Mouse (Mus musculus) c-Kit-negative CD71-positive TER-119-positive erythroid progenitor cells, embryonic 14.5 days (primary cell): ENCODE results near the gene Rora.

Experiments used
- DNase-seq: peaks from one replicate; pipeline ENCODE4 v3.0.0-alpha.2; 2013; ENCODE audit warnings: low read depth, low spot score

Gene Rora

GRCm38 (mm10) chr9:69008706-69009105 lies 355.1 kb downstream of the Rora start:
- no peak for DNase-seq

- no peak for DNase-seq
Measured at GRCm38 (mm10) chr9:69010886-69011285, 357.3 kb downstream of the Rora start.

- DNase-seq: no peak
Measured at GRCm38 (mm10) chr9:69013186-69013715, 359.7 kb downstream of the Rora start.

- no peak for DNase-seq
Measured at GRCm38 (mm10) chr9:69014203-69014602, 360.6 kb downstream of the Rora start.

GRCm38 (mm10) chr9:69020381-69020780 lies 366.8 kb downstream of the Rora start:
- no peak for DNase-seq

GRCm38 (mm10) chr9:69021482-69021881 lies 367.9 kb downstream of the Rora start:
- DNase-seq: no peak

- DNase-seq: no peak
Measured at GRCm38 (mm10) chr9:69023314-69023713, 369.7 kb downstream of the Rora start.

GRCm38 (mm10) chr9:69028177-69028576 lies 374.6 kb downstream of the Rora start:
- DNase-seq: no peak

GRCm38 (mm10) chr9:69034301-69034871 lies 380.8 kb downstream of the Rora start:
- no peak for DNase-seq

- DNase-seq: no peak
Measured at GRCm38 (mm10) chr9:69035456-69035855, 381.9 kb downstream of the Rora start.

- no peak for DNase-seq
Measured at GRCm38 (mm10) chr9:69036296-69036695, 382.7 kb downstream of the Rora start.

- no peak for DNase-seq
Measured at GRCm38 (mm10) chr9:69043920-69044613, 390.5 kb downstream of the Rora start.

- no peak for DNase-seq
Measured at GRCm38 (mm10) chr9:69044614-69045133, 391.1 kb downstream of the Rora start.

- no peak for DNase-seq
Measured at GRCm38 (mm10) chr9:69045908-69046307, 392.3 kb downstream of the Rora start.

- DNase-seq: no peak
Measured at GRCm38 (mm10) chr9:69050856-69051255, 397.3 kb downstream of the Rora start.

GRCm38 (mm10) chr9:69051890-69052289 lies 398.3 kb downstream of the Rora start:
- DNase-seq: no peak

GRCm38 (mm10) chr9:69055302-69055701 lies 401.7 kb downstream of the Rora start:
- no peak for DNase-seq

GRCm38 (mm10) chr9:69071203-69071867 lies 417.7 kb downstream of the Rora start:
- no peak for DNase-seq

GRCm38 (mm10) chr9:69073271-69073670 lies 419.7 kb downstream of the Rora start:
- no peak for DNase-seq

- no peak for DNase-seq
Measured at GRCm38 (mm10) chr9:69084086-69084719, 430.6 kb downstream of the Rora start.

- no peak for DNase-seq
Measured at GRCm38 (mm10) chr9:69084720-69085661, 431.4 kb downstream of the Rora start.
